Mouse (Mus musculus): ENCODE measurements at regions not wholly inside any gene's neighbourhood (a gene's known extent, or its start where the extent isn't known, plus 50 kb on each side); places are given as distances from the start of the nearest gene placed in this dataset.

GRCm38 (mm10) chr1:88957061-88957460 lies 113.2 kb upstream of the Sh3bp4 start:
- DNase-seq (ENCODE audit: extremely low spot score, low read depth, low spot score): no peak

DNA sequence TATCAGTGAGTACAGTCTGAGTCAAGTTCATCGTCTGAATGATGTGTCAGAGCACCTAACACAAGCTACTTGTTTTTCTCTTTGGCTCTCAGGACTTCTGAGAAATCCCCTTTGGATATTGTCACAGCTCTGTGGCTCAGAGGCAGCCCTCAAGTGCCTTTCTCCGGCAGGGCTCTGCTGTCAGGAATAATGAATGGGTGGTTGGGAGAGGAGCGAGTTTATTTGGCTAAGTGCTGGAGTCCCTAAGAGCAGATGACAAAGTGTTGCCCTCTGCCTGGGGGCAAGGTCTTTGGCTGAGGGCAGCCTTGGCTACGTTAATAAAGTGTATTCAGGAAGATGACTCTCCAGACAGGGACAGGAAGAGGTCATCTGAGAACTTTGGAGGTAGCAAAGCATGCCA lies 110.5 kb upstream of the Sh3bp4 start:
- DNase-seq (ENCODE audit: extremely low spot score, low read depth, low spot score): no peak

DNA sequence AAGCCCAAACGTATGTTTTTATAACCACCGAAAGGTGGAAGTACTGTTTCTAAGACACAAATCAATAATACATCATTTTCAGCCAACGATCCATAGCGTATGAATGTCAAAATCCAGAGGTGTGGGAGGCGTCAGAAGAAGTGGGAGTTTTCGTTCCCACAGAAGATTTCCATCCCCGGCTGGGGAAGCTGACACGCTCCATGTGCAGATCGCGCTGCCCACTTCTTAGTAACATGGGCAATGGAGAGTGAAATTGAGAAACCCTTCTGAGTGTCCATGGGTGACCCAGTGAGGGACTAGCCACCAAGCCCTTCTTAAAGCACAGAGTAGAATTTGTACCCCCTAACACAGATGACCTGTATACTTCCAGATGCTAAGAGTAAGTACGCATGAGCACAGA lies 110.1 kb upstream of the Sh3bp4 start:
- DNase-seq (ENCODE audit: extremely low spot score, low read depth, low spot score): no peak

DNA sequence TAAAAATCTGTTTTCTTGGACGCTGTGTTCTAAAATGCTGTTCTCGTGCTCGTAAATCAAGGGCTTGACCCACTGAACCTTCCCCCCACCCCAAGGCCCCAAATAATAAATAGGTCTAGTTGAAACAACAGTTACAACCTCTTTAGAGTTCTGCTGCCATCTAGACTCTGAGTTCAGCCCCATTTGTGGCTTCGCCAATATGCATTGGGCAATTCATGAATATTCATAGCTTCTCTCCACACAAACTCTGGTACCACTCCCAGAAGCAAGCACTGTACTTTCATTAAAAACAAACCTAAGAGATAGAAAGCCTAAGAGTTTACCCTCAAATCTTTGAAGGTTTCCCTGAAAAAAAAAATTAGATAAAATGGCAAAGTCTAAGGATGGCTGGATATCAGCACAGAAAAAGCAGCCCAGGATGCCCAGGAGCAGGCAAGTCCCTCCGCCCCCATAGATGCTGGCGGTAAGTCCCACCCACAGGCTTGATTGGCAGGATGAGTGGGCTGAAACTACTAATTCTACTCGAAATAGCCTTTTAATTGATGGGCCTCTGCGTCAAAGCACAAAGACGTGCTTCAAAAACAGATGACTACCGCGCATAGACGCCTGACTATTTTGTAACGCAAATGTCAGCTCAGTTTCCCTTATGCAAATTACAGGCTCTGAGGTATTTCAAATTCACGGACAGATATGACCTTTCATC lies 106.0 kb upstream of the Sh3bp4 start:
- DNase-seq (ENCODE audit: extremely low spot score, low read depth, low spot score): no peak

GRCm38 (mm10) chr1:88966416-88966815 lies 103.8 kb upstream of the Sh3bp4 start:
- no peak for DNase-seq (ENCODE audit: extremely low spot score, low read depth, low spot score)

DNA sequence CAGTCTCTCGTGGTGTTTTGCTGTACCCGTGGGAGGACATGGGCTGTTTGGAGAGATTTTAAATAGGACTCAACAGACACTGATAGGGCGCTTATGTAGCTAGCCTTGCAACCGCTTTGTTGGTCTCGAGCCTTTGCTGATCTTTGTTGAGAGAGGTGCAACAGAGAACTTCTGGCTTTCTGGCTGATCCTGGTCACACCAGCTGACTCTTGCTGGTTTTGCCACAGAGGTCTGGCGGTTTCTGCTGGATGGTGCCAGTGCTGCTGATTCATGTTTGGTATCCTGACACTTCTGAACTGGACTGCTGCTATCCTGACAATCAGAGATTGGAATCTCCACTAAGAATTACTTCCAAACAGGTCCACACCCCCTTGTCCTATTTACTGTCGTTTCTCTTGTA lies 102.1 kb upstream of the Sh3bp4 start:
- no peak for DNase-seq (ENCODE audit: extremely low spot score, low read depth, low spot score)

GRCm38 (mm10) chr1:88969016-88969415 lies 101.2 kb upstream of the Sh3bp4 start:
- no peak for DNase-seq (ENCODE audit: extremely low spot score, low read depth, low spot score)

- no peak for DNase-seq (ENCODE audit: extremely low spot score, low read depth, low spot score)
Measured at GRCm38 (mm10) chr1:88969630-88970029, 100.6 kb upstream of the Sh3bp4 start.

DNA sequence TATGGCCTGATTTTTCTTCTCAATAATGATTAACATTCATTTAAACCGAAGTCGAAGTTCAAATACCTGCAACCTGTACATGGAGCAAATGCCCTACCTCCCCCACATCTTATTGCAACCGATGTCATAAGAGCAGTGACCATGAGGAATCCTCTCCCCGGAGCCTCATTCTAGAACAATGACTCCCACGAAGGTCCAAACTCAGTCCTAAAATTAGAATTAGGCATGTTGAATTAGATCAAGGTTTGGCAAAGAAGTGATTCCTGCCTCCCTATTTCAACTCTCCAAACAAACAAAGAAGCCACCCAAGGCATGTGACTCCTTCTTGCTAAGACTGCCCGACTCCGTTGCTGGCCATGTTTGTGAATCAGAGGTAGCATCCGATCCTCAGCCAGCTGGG lies 94.1 kb upstream of the Sh3bp4 start:
- DNase-seq (ENCODE audit: extremely low spot score, low read depth, low spot score): no peak

- DNase-seq (ENCODE audit: extremely low spot score, low read depth, low spot score): no peak
Measured at GRCm38 (mm10) chr1:88988011-88988695, 82.1 kb upstream of the Sh3bp4 start.

DNA sequence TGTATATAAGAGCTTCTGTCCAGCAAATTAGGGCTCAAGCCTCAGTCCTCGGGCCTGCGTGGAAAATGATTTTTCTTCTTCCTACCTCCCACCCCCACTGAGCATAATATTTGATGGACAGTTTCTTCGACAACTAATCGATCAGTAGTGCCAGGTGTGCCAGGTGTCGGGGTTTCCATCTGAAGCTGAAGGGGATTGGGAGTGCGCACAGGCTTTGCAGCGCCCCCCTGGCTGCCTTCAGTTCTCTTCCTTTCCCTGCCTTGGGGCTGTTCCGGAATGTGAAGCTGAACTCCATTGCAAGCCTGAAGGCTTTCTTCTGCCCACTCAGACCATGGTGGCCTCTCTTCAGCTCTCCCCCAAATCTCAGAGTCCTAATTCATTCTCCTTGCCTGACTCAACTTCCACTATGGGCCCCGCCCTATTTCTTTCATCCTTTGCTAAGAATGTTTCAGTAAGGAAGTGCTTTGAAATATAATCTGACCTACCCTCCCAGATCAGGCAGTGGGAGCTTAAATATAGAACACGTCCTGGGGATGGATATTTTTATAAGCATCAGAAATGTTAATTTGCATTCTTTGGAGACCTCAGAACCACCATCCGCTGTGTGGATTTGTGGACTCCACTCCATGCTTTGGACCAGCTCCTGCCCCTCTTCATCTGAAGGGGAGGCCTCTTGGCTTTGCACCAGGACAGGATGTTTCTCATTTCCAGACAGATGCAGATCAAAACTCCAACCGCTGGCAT lies 75.5 kb upstream of the Sh3bp4 start:
- no peak for DNase-seq (ENCODE audit: extremely low spot score, low read depth, low spot score)

- DNase-seq (ENCODE audit: extremely low spot score, low read depth, low spot score): no peak
Measured at GRCm38 (mm10) chr1:88995945-88996344, 74.3 kb upstream of the Sh3bp4 start.

DNA sequence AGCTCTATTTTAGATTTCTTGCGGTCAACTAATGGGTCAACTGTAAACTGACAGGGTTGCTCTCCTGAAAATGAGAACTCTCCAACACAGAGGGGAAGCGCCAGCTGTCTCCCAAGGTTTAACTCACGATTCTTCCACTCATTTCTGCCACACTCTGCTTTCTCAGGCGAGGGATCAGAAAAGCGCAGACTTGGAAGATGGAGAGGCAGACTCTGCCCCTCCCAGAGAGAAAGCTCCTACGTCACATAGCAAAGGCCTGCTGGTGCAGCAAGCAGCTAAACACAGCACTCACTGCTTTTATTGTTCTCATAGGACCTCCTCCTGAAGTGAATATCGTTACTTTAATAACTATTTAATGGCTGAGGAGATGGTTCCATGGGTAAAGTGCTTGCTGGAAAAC lies 73.6 kb upstream of the Sh3bp4 start:
- DNase-seq (ENCODE audit: extremely low spot score, low read depth, low spot score): no peak

DNA sequence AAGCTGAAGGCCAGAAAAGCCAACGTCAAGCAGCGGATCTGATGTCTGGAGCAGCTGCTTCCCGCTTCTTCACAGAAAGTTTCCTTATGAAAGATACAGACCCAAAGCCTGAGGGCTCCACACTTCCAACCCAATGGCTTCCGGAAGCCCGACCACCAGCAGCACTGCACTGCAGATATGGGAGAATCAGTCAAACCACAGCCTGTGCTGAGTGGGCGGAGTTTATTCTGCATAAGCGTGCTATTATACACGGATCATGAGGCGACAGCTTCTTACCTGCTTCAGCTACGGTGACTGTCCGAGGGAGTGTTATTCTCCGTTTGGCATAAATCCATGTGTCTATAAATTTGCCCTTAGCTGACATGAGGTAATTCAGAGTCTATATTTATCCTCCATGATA lies 72.4 kb upstream of the Sh3bp4 start:
- no peak for DNase-seq (ENCODE audit: extremely low spot score, low read depth, low spot score)

- no peak for DNase-seq (ENCODE audit: extremely low spot score, low read depth, low spot score)
Measured at GRCm38 (mm10) chr1:89002326-89002725, 67.9 kb upstream of the Sh3bp4 start.

DNA sequence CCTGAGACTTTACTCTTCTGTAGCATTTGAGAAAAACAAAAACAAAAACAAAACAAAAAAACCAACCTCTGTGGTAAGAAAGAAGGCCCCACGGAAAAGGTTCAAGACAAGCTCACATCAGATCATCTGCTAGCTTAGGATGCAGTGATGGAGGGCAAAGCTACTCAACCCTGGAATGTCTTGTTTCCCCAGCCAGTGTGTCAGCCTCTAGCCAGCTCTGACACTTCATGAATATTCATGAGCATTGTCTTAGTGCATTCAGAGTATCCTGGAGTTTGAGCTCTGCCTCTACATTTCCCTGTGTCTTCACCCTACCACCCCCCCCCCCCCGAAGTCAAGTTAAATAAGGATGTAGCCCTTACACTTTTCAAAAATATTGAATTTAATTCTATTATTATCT lies 66.5 kb upstream of the Sh3bp4 start:
- no peak for DNase-seq (ENCODE audit: extremely low spot score, low read depth, low spot score)

GRCm38 (mm10) chr1:89007476-89007875 lies 62.7 kb upstream of the Sh3bp4 start:
- no peak for DNase-seq (ENCODE audit: extremely low spot score, low read depth, low spot score)

DNA sequence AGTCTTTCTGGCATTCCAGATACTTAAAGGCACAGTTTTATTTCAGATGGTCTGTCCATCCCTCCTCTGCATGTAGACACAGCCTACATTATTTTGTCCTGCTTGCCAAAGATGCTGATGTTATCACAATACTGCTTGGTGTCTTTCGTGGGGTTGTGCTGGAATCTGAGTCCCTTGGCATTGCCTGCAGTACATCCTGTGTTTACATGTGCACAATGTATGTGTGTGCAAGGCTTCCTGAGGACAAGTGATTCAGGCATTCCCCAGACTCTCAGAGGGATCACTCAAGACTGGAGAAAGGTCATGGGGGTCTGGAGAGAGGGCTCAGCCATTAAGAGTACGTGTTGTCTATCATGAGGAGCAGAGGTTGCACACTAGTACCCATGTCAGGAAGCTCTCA lies 60.0 kb upstream of the Sh3bp4 start:
- DNase-seq (ENCODE audit: extremely low spot score, low read depth, low spot score): no peak

GRCm38 (mm10) chr1:89011454-89011853 lies 58.8 kb upstream of the Sh3bp4 start:
- DNase-seq (ENCODE audit: extremely low spot score, low read depth, low spot score): no peak

DNA sequence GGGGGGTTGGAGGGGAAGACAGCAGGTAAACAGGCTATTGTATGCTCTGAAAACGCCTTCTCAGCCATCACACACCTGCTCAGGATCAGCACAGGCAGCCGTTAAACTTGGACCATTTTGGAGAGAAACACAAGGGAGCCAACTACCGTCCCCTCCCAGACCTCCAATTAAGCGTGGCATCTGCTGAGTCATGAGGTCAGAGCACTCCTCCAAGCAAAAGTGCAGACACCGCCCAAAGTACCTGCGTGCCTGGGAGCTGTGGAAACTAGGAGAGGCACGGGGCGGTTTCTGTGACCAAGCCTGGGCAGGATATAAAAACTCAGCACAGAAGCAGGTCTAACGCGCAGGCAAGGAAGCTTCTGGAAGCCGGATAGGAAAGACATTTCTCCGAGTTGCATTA lies 54.8 kb upstream of the Sh3bp4 start:
- no peak for DNase-seq (ENCODE audit: extremely low spot score, low read depth, low spot score)

DNA sequence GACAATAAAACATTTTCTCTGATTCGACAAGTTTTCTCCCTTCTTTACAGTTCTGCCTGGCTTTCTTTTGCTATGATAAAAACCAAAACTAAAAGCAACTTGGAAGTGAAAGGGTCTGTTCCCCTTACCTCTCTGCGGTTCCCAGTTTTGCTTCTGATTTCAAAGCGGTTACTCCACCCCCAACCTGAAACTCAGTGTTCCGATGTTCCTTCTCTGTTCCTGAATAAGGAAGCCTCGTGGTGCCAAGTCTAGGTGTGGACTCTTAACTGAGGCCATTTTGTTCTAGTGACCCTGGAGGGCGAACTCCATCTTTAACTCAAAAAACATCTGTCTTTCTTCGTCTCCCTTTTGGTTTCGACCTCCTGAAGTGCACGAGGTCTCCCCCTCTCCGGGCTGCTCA lies 54.4 kb upstream of the Sh3bp4 start:
- no peak for DNase-seq (ENCODE audit: extremely low spot score, low read depth, low spot score)

- no peak for DNase-seq (ENCODE audit: extremely low spot score, low read depth, low spot score)
Measured at GRCm38 (mm10) chr1:89019778-89020373, 50.3 kb upstream of the Sh3bp4 start.
